ENCODE assay signal across 9 mouse cellular contexts in genomic region chr1:86430056-86430455, GRCm38 (mm10). TPM values are rescaled to one million over a fixed set of nuclear protein-coding genes. Genes with fewer than 3 reads are reported as not detected.
DNase-seq lines count a peak whose midpoint lies in the region; ATAC-seq and TF ChIP-seq lines count a peak whose summit lies in the region.
"Had no signal": no experiment of that assay in that cellular context is flagged by ENCODE, and none has a peak within 500 bp of the region (broad histone marks: within the 10 kb centered on the region; RNA-seq: fewer than 3 reads in every experiment).

No protein-coding gene starts in this region.

- no peak overlapping the region for H3K4me3 ChIP-seq in liver, embryonic 12.5 days
- no peak overlapping the region for H3K4me3 ChIP-seq in cortical plate, adult 2 months (ENCODE audit: insufficient read depth, low read length)
- no peak overlapping the region for H3K4me3 ChIP-seq in neural tube, embryonic 11.5 days (ENCODE audit: low read depth, low read length)
- no peak overlapping the region for H3K4me3 ChIP-seq in thymus, adult 2 months (ENCODE audit: control insufficient read depth, insufficient read depth, low read length)

- no peaks in the 10 kb centered on the region for H3K27me3 ChIP-seq in liver, embryonic 12.5 days (replicated peaks)
- H3K27me3 ChIP-seq in neural tube, embryonic 11.5 days (ENCODE audit: control insufficient read depth, insufficient read depth, low read length) = no peaks in the 10 kb centered on the region
- H3K27me3 ChIP-seq in thymus, adult 2 months (ENCODE audit: control insufficient read depth, insufficient read depth, low read length) = no peaks in the 10 kb centered on the region

- no peak for TF ChIP-seq POLR2A in cortical plate, adult 2 months (IDR thresholded peaks at IDR 0.05; ENCODE audit: extremely low read depth, insufficient read depth, low read length)
- TF ChIP-seq POLR2A in thymus, adult 2 months (IDR thresholded peaks at IDR 0.05; ENCODE audit: control insufficient read depth, extremely low read depth, insufficient read depth, low read length, poor library complexity) = no peak

- TF ChIP-seq CTCF in cortical plate, adult 2 months (IDR thresholded peaks at IDR 0.05; ENCODE audit: extremely low read depth, insufficient read depth, low read length) = peak; percentile 94
- TF ChIP-seq CTCF in thymus, adult 2 months (IDR thresholded peaks at IDR 0.05; ENCODE audit: borderline replicate concordance, control insufficient read depth, extremely low read depth, insufficient read depth, low read length, poor library complexity) = no peak

- no peak overlapping the region for H3K4me2 ChIP-seq in liver, embryonic 12.5 days
- no peak overlapping the region for H3K4me2 ChIP-seq in neural tube, embryonic 11.5 days (ENCODE audit: low read depth)

- H3K9ac ChIP-seq in liver, embryonic 12.5 days = no peak overlapping the region
- no peak overlapping the region for H3K9ac ChIP-seq in neural tube, embryonic 11.5 days (ENCODE audit: low read length)

- ATAC-seq in liver, embryonic 12.5 days = no peak
- ATAC-seq in activated CD4-positive, CD25-positive, alpha-beta regulatory T cell, adult 4 months = peak; percentile 31
- no peak for ATAC-seq in neural tube, embryonic 11.5 days (ENCODE audit: insufficient read depth, low FRiP score, low TSS enrichment)

- no peaks in the 10 kb centered on the region for H3K9me3 ChIP-seq in liver, embryonic 12.5 days (replicated peaks)
- no peaks in the 10 kb centered on the region for H3K9me3 ChIP-seq in neural tube, embryonic 11.5 days (ENCODE audit: control insufficient read depth, low read length)

- WGBS in liver, embryonic 12.5 days (ENCODE audit: insufficient replicate concordance) = 44% methylated on average over 2 of the region's 2 CpGs
- 46% methylated on average over 2 of the region's 2 CpGs for WGBS in neural tube, embryonic 11.5 days
- WGBS in thymus, adult 2 months = 42% methylated on average over 2 of the region's 2 CpGs

- peaks cover 27% of the 10 kb centered on the region for H3K4me1 ChIP-seq in liver, embryonic 12.5 days
- peaks cover 7% of the 10 kb centered on the region for H3K4me1 ChIP-seq in cortical plate, adult 2 months (ENCODE audit: control insufficient read depth, insufficient read depth, low read length)
- peaks cover 13% of the 10 kb centered on the region for H3K4me1 ChIP-seq in neural tube, embryonic 11.5 days (ENCODE audit: control insufficient read depth, insufficient read depth, low read length)
- H3K4me1 ChIP-seq in thymus, adult 2 months (replicated peaks; ENCODE audit: control insufficient read depth, insufficient read depth, low read length) = peaks cover 33% of the 10 kb centered on the region

- peak; percentile 76 for DNase-seq in liver
- peak; percentile 84 to 89 for DNase-seq in heart, postnatal 10 days
- DNase-seq in left cerebral cortex, postnatal 25 days (ENCODE audit: low spot score in 2 of 2) = peak; percentile 81 to 90
- DNase-seq in neural tube, embryonic 11.5 days (ENCODE audit: low spot score) = peak; percentile 75
- DNase-seq in thymus, adult 2 months = peak; percentile 79

- H3K27ac ChIP-seq in liver, embryonic 12.5 days = no peak overlapping the region
- no peak overlapping the region for H3K27ac ChIP-seq in cortical plate, adult 2 months (ENCODE audit: insufficient read depth, low read length)
- H3K27ac ChIP-seq in neural tube, embryonic 11.5 days (ENCODE audit: low read depth, low read length) = no peak overlapping the region
- no peak overlapping the region for H3K27ac ChIP-seq in thymus, adult 2 months (ENCODE audit: control insufficient read depth, insufficient read depth, low read length)

- intact Hi-C loops in heart, postnatal 10 days (cut with DNase I) = loop anchor here (1.0 to 2.0 kb wide), 3 partner anchors 14 to 58 kb away; no protein-coding TSS in a partner anchor
- intact Hi-C loops in left cerebral cortex, postnatal 25 days (cut with DNase I) = loop anchor here (2.0 to 5.0 kb wide), 3 partner anchors 13 to 58 kb away; no protein-coding TSS in a partner anchor

- H3K36me3 ChIP-seq in liver, embryonic 12.5 days = no peaks in the 10 kb centered on the region
- no peaks in the 10 kb centered on the region for H3K36me3 ChIP-seq in neural tube, embryonic 11.5 days (ENCODE audit: control insufficient read depth, insufficient read depth, low read length)
- no peaks in the 10 kb centered on the region for H3K36me3 ChIP-seq in thymus, adult 2 months (ENCODE audit: control insufficient read depth, insufficient read depth, low read length)

RNA-seq across cellular contexts. Expression of gene Tex44, which starts 3.9 kb away (rescaled TPM):
- not detected in 2 replicates for polyA plus RNA-seq in liver, embryonic 12.5 days (2016; fragmentation: Nextera tagmentation; extraction: Ambion mirVana)
- polyA plus RNA-seq in activated CD4-positive, CD25-positive, alpha-beta regulatory T cell, adult 4 months (2017; shearing (Covaris generic)) = not detected
- polyA plus RNA-seq in cortical plate, adult 2 months (2012; rRNA removed) = not detected in 2 replicates
- total RNA-seq in heart, postnatal 10 days (2021) = not detected
- not detected for total RNA-seq in left cerebral cortex, postnatal 25 days (2021)
- not detected in 2 replicates for polyA plus RNA-seq in neural tube, embryonic 11.5 days (2014; fragmentation: Nextera tagmentation; extraction: Ambion mirVana)
- polyA plus RNA-seq in thymus, adult 2 months (2012; rRNA removed) = 0.74 and 1.2 TPM in 2 replicates
- polyA plus RNA-seq: neural tube, embryonic 14.5 days had no signal

RNA-seq across cellular contexts. Expression of gene Nmur1, which starts 4.0 kb away (rescaled TPM):
- polyA plus RNA-seq in liver, embryonic 12.5 days (2016; fragmentation: Nextera tagmentation; extraction: Ambion mirVana) = 0.19 TPM in 1 of 2 replicates, not detected in the other
- 1 to 10 TPM in 1 of 2 experiments, under 1 TPM in 1; 0.38 to 3.9 TPM for polyA plus RNA-seq in activated CD4-positive, CD25-positive, alpha-beta regulatory T cell, adult 4 months (2017; shearing (Covaris generic))
- 0.09 and 0.25 TPM in 2 replicates for polyA plus RNA-seq in cortical plate, adult 2 months (2012; rRNA removed)
- total RNA-seq in heart, postnatal 10 days (2021) = not detected
- total RNA-seq in left cerebral cortex, postnatal 25 days (2021) = not detected
- 0.35 TPM in 1 of 2 replicates, not detected in the other for polyA plus RNA-seq in neural tube, embryonic 11.5 days (2014; fragmentation: Nextera tagmentation; extraction: Ambion mirVana)
- polyA plus RNA-seq in thymus, adult 2 months (2012; rRNA removed) = 0.44 and 0.64 TPM in 2 replicates
- polyA plus RNA-seq: neural tube, embryonic 14.5 days had no signal
